Mouse (Mus musculus): ENCODE results near the gene Tbx5. TPM values are rescaled to one million over a fixed set of nuclear protein-coding genes. Genes with fewer than 3 reads are reported as not detected.

The Tbx5 gene
- total RNA-seq, 2 experiments from 2014 or later, result 0.18 to 0.22 TPM

Other genes with a start within 250 kb of the Tbx5 start
- 10 to 100 TPM; 12.8 to 14.5 TPM for gene Tbx3, start 162.0 kb upstream of the Tbx5 start, total RNA-seq (2021)

All from gastrocnemius, postnatal 4 days (tissue).